Mouse (Mus musculus) granulocyte monocyte progenitor cell, adult 5-6 weeks (primary cell): ENCODE data around the gene Arid1b. TPM values are rescaled to one million over a fixed set of nuclear protein-coding genes. Genes with fewer than 3 reads are reported as not detected.

Experiments used
- ATAC-seq: replicated peaks from 2 replicates; pipeline ENCODE4 v1.8.0; 2016; ENCODE audit warnings: mild to moderate bottlenecking, moderate TSS enrichment, inconsistent platforms; ENCODE audit not compliant: poor library complexity, severe bottlenecking
- total RNA-seq, 2 experiments: library from RNA; stranded (forward) in 1 of 2; stranded (reverse) in 1 of 2; fragments of 200-712, 200-1000 nt in 1 of 2; fragments of >200 nt in 1 of 2; fragmentation: Nextera tagmentation in 1 of 2; gene quantifications; 2 replicates each; pipeline ENCODE4 v1.2.3; 2014 to 2017

Arid1b gene
- total RNA-seq, 2 experiments from 2014 or later: 29.4 to 39.2 TPM

- no peak for ATAC-seq
Measured at GRCm38 (mm10) chr17:5254717-5255617, 260.8 kb downstream of the Arid1b start.

GRCm38 (mm10) chr17:5255618-5255933, 261.4 kb downstream of the Arid1b start:
- peak; percentile 84 for ATAC-seq

GRCm38 (mm10) chr17:5258978-5259377, 264.8 kb downstream of the Arid1b start:
- ATAC-seq: no peak

- peak; percentile 32 for ATAC-seq
Measured at GRCm38 (mm10) chr17:5261131-5261651, 267.1 kb downstream of the Arid1b start.

- peak; percentile 47 for ATAC-seq
Measured at GRCm38 (mm10) chr17:5261874-5262605, 267.9 kb downstream of the Arid1b start.

- ATAC-seq: no peak
Measured at GRCm38 (mm10) chr17:5262788-5263187, 268.7 kb downstream of the Arid1b start.

GRCm38 (mm10) chr17:5264783-5265182, 270.7 kb downstream of the Arid1b start:
- no peak for ATAC-seq

- ATAC-seq: peak; percentile 38; the same call in 1 of the 2 replicates
Measured at GRCm38 (mm10) chr17:5265615-5266014, 271.5 kb downstream of the Arid1b start.

- no peak for ATAC-seq
Measured at GRCm38 (mm10) chr17:5267747-5268146, 273.6 kb downstream of the Arid1b start.

GRCm38 (mm10) chr17:5269302-5269701, 275.2 kb downstream of the Arid1b start:
- ATAC-seq: no peak

GRCm38 (mm10) chr17:5269774-5270173, 275.6 kb downstream of the Arid1b start:
- no peak for ATAC-seq

GRCm38 (mm10) chr17:5270823-5271222, 276.7 kb downstream of the Arid1b start:
- ATAC-seq: no peak

- ATAC-seq: no peak
Measured at GRCm38 (mm10) chr17:5273118-5273517, 279.0 kb downstream of the Arid1b start.

GRCm38 (mm10) chr17:5273685-5274084, 279.6 kb downstream of the Arid1b start:
- no peak for ATAC-seq

- no peak for ATAC-seq
Measured at GRCm38 (mm10) chr17:5274429-5274828, 280.3 kb downstream of the Arid1b start.

GRCm38 (mm10) chr17:5275749-5276148, 281.6 kb downstream of the Arid1b start:
- ATAC-seq: peak; percentile 49

GRCm38 (mm10) chr17:5277137-5277871, 283.2 kb downstream of the Arid1b start:
- ATAC-seq: no peak

- ATAC-seq: no peak
Measured at GRCm38 (mm10) chr17:5280499-5281053, 286.4 kb downstream of the Arid1b start.

- ATAC-seq: no peak
Measured at GRCm38 (mm10) chr17:5284783-5285182, 290.7 kb downstream of the Arid1b start.

- ATAC-seq: peak; percentile 78
Measured at GRCm38 (mm10) chr17:5285877-5286440, 291.8 kb downstream of the Arid1b start.
